8 mouse cellular contexts compared by ENCODE assay signal in genomic region chr4:130198694-130199670, GRCm38 (mm10). TPM values are rescaled to one million over a fixed set of nuclear protein-coding genes. Genes with fewer than 3 reads are reported as not detected.
DNase-seq lines count a peak whose midpoint lies in the region; ATAC-seq and TF ChIP-seq lines count a peak whose summit lies in the region.

No protein-coding gene starts in this region.

- no peaks in the 10 kb centered on the region for H3K27me3 ChIP-seq in forebrain, embryonic 14.5 days (replicated peaks; ENCODE audit: control insufficient read depth, insufficient read depth, low read length)
- peaks cover 16% of the 10 kb centered on the region for H3K27me3 ChIP-seq in liver, postnatal 0 days (ENCODE audit: insufficient read depth, low read length)
- H3K27me3 ChIP-seq in neural tube, embryonic 14.5 days (ENCODE audit: control insufficient read depth, insufficient read depth, low read length) = no peaks in the 10 kb centered on the region
- no peaks in the 10 kb centered on the region for H3K27me3 ChIP-seq in testis, adult 2 months (ENCODE audit: control insufficient read depth, insufficient read depth, low read length)

- H3K4me2 ChIP-seq in forebrain, embryonic 14.5 days (ENCODE audit: low read length) = peak overlapping the region; percentile 66
- H3K4me2 ChIP-seq in liver, postnatal 0 days (ENCODE audit: low read depth, low read length) = peak overlapping the region; percentile 57
- H3K4me2 ChIP-seq in neural tube, embryonic 14.5 days (ENCODE audit: low read depth, low read length) = peak overlapping the region; percentile 59

- H3K27ac ChIP-seq in forebrain, embryonic 14.5 days (ENCODE audit: low read depth, low read length) = no peak overlapping the region
- H3K27ac ChIP-seq in liver, postnatal 0 days (ENCODE audit: low read depth) = no peak overlapping the region
- H3K27ac ChIP-seq in neural tube, embryonic 14.5 days (ENCODE audit: low read depth, low read length) = no peak overlapping the region
- H3K27ac ChIP-seq in testis, adult 2 months (ENCODE audit: control insufficient read depth, insufficient read depth, low read depth, low read length) = no peak overlapping the region

- H3K9ac ChIP-seq in forebrain, embryonic 14.5 days (ENCODE audit: low read length) = peak overlapping the region; percentile 59
- no peak overlapping the region for H3K9ac ChIP-seq in liver, postnatal 0 days (replicated peaks)
- peak overlapping the region; percentile 37; the same call in 1 of the 2 replicates for H3K9ac ChIP-seq in neural tube, embryonic 14.5 days (replicated peaks; ENCODE audit: low read depth, low read length)

- no peaks in the 10 kb centered on the region for H3K36me3 ChIP-seq in forebrain, embryonic 14.5 days (ENCODE audit: control insufficient read depth, insufficient read depth, low read length)
- H3K36me3 ChIP-seq in liver, postnatal 0 days (replicated peaks; ENCODE audit: insufficient read depth, low read length) = no peaks in the 10 kb centered on the region
- no peaks in the 10 kb centered on the region for H3K36me3 ChIP-seq in neural tube, embryonic 14.5 days (ENCODE audit: control insufficient read depth, insufficient read depth, low read length)
- H3K36me3 ChIP-seq in testis, adult 2 months (ENCODE audit: control insufficient read depth, insufficient read depth, low read length) = no peaks in the 10 kb centered on the region

- no peaks in the 10 kb centered on the region for H3K4me1 ChIP-seq in forebrain, embryonic 14.5 days (ENCODE audit: control insufficient read depth, insufficient read depth, low read length)
- no peaks in the 10 kb centered on the region for H3K4me1 ChIP-seq in liver, postnatal 0 days (ENCODE audit: insufficient read depth)
- H3K4me1 ChIP-seq in neural tube, embryonic 14.5 days (ENCODE audit: control insufficient read depth, insufficient read depth, low read length) = no peaks in the 10 kb centered on the region
- H3K4me1 ChIP-seq in testis, adult 2 months (ENCODE audit: control insufficient read depth, insufficient read depth, low read length) = peaks cover 4% of the 10 kb centered on the region; the same call in 1 of the 2 replicates

- ATAC-seq in forebrain, embryonic 14.5 days = peak; percentile 80
- peak; percentile 66 for ATAC-seq in liver, postnatal 0 days
- peak; percentile 87 for ATAC-seq in neural tube, embryonic 14.5 days (ENCODE audit: low read depth)

- peak overlapping the region; percentile 28 for H3K4me3 ChIP-seq in forebrain, embryonic 14.5 days (ENCODE audit: low read depth, low read length)
- H3K4me3 ChIP-seq in liver, postnatal 0 days (ENCODE audit: low read depth, low read length) = no peak overlapping the region
- H3K4me3 ChIP-seq in neural tube, embryonic 14.5 days (ENCODE audit: low read depth, low read length) = peak overlapping the region; percentile 23
- H3K4me3 ChIP-seq in testis, adult 2 months (ENCODE audit: control insufficient read depth, low read depth, low read length) = peak overlapping the region; percentile 4

- H3K9me3 ChIP-seq in forebrain, embryonic 14.5 days (replicated peaks; ENCODE audit: control insufficient read depth, low read length) = no peaks in the 10 kb centered on the region
- no peaks in the 10 kb centered on the region for H3K9me3 ChIP-seq in liver, postnatal 0 days (ENCODE audit: low read length)
- no peaks in the 10 kb centered on the region for H3K9me3 ChIP-seq in neural tube, embryonic 14.5 days (ENCODE audit: control insufficient read depth, low read length)

- peak; percentile 96 for TF ChIP-seq CTCF in liver, postnatal 0 days (IDR thresholded peaks at IDR 0.05; ENCODE audit: low read depth)
- peak; percentile 93 for TF ChIP-seq CTCF in testis, adult 2 months (IDR thresholded peaks at IDR 0.05; ENCODE audit: control insufficient read depth, insufficient read depth, insufficient replicate concordance, low read depth, low read length)

- TF ChIP-seq POLR2A in testis, adult 2 months (IDR thresholded peaks at IDR 0.05; ENCODE audit: control insufficient read depth, low read depth, low read length) = no peak

- intact Hi-C loops in heart, postnatal 14 days (cut with DNase I) = loop anchor here (1.0 to 2.0 kb wide), 2 partner anchors 47 to 94 kb away; no protein-coding TSS in a partner anchor

- DNase-seq in ES-CJ7 (ENCODE audit: low read depth, low spot score) = peak; percentile 88
- peak; percentile 88 for DNase-seq in cerebellum, adult 11 months
- DNase-seq in forebrain, embryonic 14.5 days (ENCODE audit: low spot score) = peak; percentile 89
- DNase-seq in heart, postnatal 14 days = peak; percentile 84 to 93
- peak; percentile 88 for DNase-seq in layer of hippocampus, adult 11-12 months (ENCODE audit: low spot score)
- DNase-seq in liver, postnatal 0 days = peak; percentile 90

- TF ChIP-seq EP300 in liver, postnatal 0 days (IDR thresholded peaks at IDR 0.05; ENCODE audit: low read depth) = no peak

- 16% methylated on average over 35 of the region's 35 CpGs for WGBS in forebrain, embryonic 14.5 days
- 17% methylated on average over 35 of the region's 35 CpGs for WGBS in liver, postnatal 0 days (ENCODE audit: insufficient replicate concordance)
- 18% methylated on average over 35 of the region's 35 CpGs for WGBS in neural tube, embryonic 14.5 days

RNA-seq across cellular contexts. Expression of gene Gm853, which starts 23.2 kb away (rescaled TPM):
- polyA plus RNA-seq in forebrain, embryonic 14.5 days (2014; fragmentation: Nextera tagmentation; extraction: Ambion mirVana) = 0.11 and 0.89 TPM in 2 replicates
- not detected for total RNA-seq in heart, postnatal 14 days (2021)
- polyA plus RNA-seq in liver, postnatal 0 days (2015; fragmentation: Nextera tagmentation; extraction: Ambion mirVana) = not detected in 2 replicates
- polyA plus RNA-seq in neural tube, embryonic 14.5 days (2014; fragmentation: Nextera tagmentation; extraction: Ambion mirVana) = not detected in 2 replicates
- polyA plus RNA-seq in testis, adult 2 months (2012; rRNA removed) = 0.05 TPM in 1 of 2 replicates, not detected in the other

RNA-seq across cellular contexts. Expression of gene Tinagl1, which starts 24.1 kb away (rescaled TPM):
- 2.7 and 4.0 TPM in 2 replicates for polyA plus RNA-seq in forebrain, embryonic 14.5 days (2014; fragmentation: Nextera tagmentation; extraction: Ambion mirVana)
- total RNA-seq in heart, postnatal 14 days (2021) = 10 to 100 TPM; 67.5 to 74.6 TPM
- polyA plus RNA-seq in liver, postnatal 0 days (2015; fragmentation: Nextera tagmentation; extraction: Ambion mirVana) = 22.6 and 22.9 TPM in 2 replicates
- 0.79 and 4.7 TPM in 2 replicates for polyA plus RNA-seq in neural tube, embryonic 14.5 days (2014; fragmentation: Nextera tagmentation; extraction: Ambion mirVana)
- 2.9 and 7.8 TPM in 2 replicates for polyA plus RNA-seq in testis, adult 2 months (2012; rRNA removed)

RNA-seq across cellular contexts. Expression of gene Hcrtr1, which starts 59.8 kb away (rescaled TPM):
- polyA plus RNA-seq in forebrain, embryonic 14.5 days (2014; fragmentation: Nextera tagmentation; extraction: Ambion mirVana) = 0.13 and 0.48 TPM in 2 replicates
- total RNA-seq in heart, postnatal 14 days (2021) = under 1 TPM in 1 of 2 experiments, not detected in 1; 0.12 TPM
- polyA plus RNA-seq in liver, postnatal 0 days (2015; fragmentation: Nextera tagmentation; extraction: Ambion mirVana) = not detected in 2 replicates
- 1.2 and 1.8 TPM in 2 replicates for polyA plus RNA-seq in neural tube, embryonic 14.5 days (2014; fragmentation: Nextera tagmentation; extraction: Ambion mirVana)
- polyA plus RNA-seq in testis, adult 2 months (2012; rRNA removed) = 0.07 and 0.28 TPM in 2 replicates
